In the genomic region with DNA sequence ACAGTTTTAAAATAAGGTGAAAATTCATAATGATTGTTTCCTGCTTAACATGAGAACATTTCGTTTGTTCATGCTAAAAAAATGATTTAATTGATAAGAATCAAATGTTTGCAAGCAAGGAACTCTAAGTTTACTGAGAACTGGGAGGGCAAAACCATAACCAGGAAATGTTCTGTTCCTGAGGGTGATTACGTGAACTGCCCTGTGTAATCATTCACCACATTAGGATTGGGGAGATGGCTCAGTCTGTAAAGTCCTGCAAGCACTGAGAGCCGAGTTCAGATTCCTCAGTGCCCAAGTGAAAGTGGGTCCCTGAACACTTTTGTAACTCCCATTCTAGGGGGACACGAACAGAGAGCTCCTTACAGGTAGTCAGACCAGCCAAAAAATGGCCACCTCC, we compare ENCODE assay signal across 24 mouse cellular contexts. TPM values are rescaled to one million over a fixed set of nuclear protein-coding genes. Genes with fewer than 3 reads are reported as not detected.
DNase-seq lines count a peak whose midpoint lies in the region; TF ChIP-seq lines count a peak whose summit lies in the region.
"Had no signal": no experiment of that assay in that cellular context is flagged by ENCODE, and none has a peak within 500 bp of the region (broad histone marks: within the 10 kb centered on the region; RNA-seq: fewer than 3 reads in every experiment).

No protein-coding gene starts in this region.

- TF ChIP-seq CTCF in gastrocnemius, adult 2 months (IDR thresholded peaks at IDR 0.05), result no peak

- no peak overlapping the region for H3K4me3 ChIP-seq in gastrocnemius, adult 2 months
- H3K4me3 ChIP-seq: embryonic facial prominence, embryonic 12.5 days; heart, adult 2 months; heart, embryonic 12.5 days; limb, embryonic 13.5 days had no signal

- no peak for DNase-seq in gastrocnemius, adult 2 months
- DNase-seq in gastrocnemius, postnatal 4 days (ENCODE audit: low spot score in 2 of 2), result no peak
- DNase-seq in kidney, adult 9 months, result peak; percentile 47
- no peak for DNase-seq in kidney, postnatal 4 days
- DNase-seq in lung, postnatal 36 days, result peak; percentile 58
- DNase-seq in lung, postnatal 14 days, result no peak
- DNase-seq in kidney, postnatal 36 days, result peak; percentile 12 to 45
- no peak for DNase-seq in thymus, postnatal 0 days (ENCODE audit: low spot score)
- DNase-seq: adrenal gland, postnatal 10 days; cerebellum, adult 11 months; cerebellum, adult 9-10 months; cerebellum, postnatal 36 days; gastrocnemius, postnatal 25 days; heart, adult 2 months; right cerebral cortex, adult 18-20 months; thymus, postnatal 25 days had no signal

- H3K27ac ChIP-seq in gastrocnemius, adult 2 months, result peak overlapping the region; percentile 40
- H3K27ac ChIP-seq: embryonic facial prominence, embryonic 12.5 days; heart, adult 2 months; hindbrain, embryonic 14.5 days; limb, embryonic 13.5 days had no signal

- intact Hi-C loops in gastrocnemius, adult 2 months (cut with DNase I), result no loop called here

RNA-seq across cellular contexts. Expression of gene Cav2, which starts 15.9 kb away (rescaled TPM):
- total RNA-seq in gastrocnemius, adult 2 months (2021), result 10 to 100 TPM; 13.8 to 24.2 TPM
- 10 to 100 TPM; 32.0 to 37.4 TPM for total RNA-seq in gastrocnemius, postnatal 4 days (2021)
- 10.4 and 11.1 TPM in 2 replicates for polyA plus RNA-seq in thymus, postnatal 0 days (2015; fragmentation: Nextera tagmentation; extraction: Ambion mirVana)
- total RNA-seq: MEL had no signal

RNA-seq across cellular contexts. Expression of gene Cav1, which starts 41.1 kb away (rescaled TPM):
- 100 to 1,000 TPM in 1 of 2 experiments, 10 to 100 TPM in 1; 82.9 to 125 TPM for total RNA-seq in gastrocnemius, adult 2 months (2021)
- total RNA-seq in gastrocnemius, postnatal 4 days (2021), result 100 to 1,000 TPM; 376 to 427 TPM
- 42.1 and 46.4 TPM in 2 replicates for polyA plus RNA-seq in thymus, postnatal 0 days (2015; fragmentation: Nextera tagmentation; extraction: Ambion mirVana)
- total RNA-seq: hematopoietic stem cell, adult 5-6 weeks; megakaryocyte, adult 5-6 weeks; MEL; neutrophil, adult 5-6 weeks had no signal

Comparison
In these comparisons a context has a peak if more than half of its experiments do, and no peak if none do; other contexts are left out.
1. DNase-seq: peak in kidney, adult 9 months (single experiment), lung, postnatal 36 days (single experiment) and kidney, postnatal 36 days (2 of 2); none in gastrocnemius, adult 2 months (single experiment), gastrocnemius, postnatal 4 days (0 of 2), kidney, postnatal 4 days (0 of 2), lung, postnatal 14 days (single experiment) and thymus, postnatal 0 days (single experiment).